Mouse (Mus musculus): ENCODE data around the gene Gm11554. TPM values are rescaled to one million over a fixed set of nuclear protein-coding genes. Genes with fewer than 3 reads are reported as not detected.
"Not testable (repeated sequence)": the region's sequence is repeated elsewhere in the genome, so short reads cannot be mapped to it uniquely, and the experiment has no call there.

Gene Gm11554
- not detected in 2 replicates for polyA plus RNA-seq (2012; ENCODE audit: insufficient read depth, low replicate concordance)

- H3K27me3 ChIP-seq (replicated peaks); H3K9me3 ChIP-seq; H3K36me3 ChIP-seq (replicated peaks; ENCODE audit: low read length); H3K4me3 ChIP-seq (replicated peaks); H3K4me1 ChIP-seq: not testable (repeated sequence)
Measured at GRCm38 (mm10) chr11:99804346-99804745, at the start of gene Gm11554. Gene Gm11554, minus strand, starts transcription at chr11:99804446.

GRCm38 (mm10) chr11:99851508-99851907 lies 47.3 kb upstream of the Gm11554 start, which contains the start of gene Krtap4-16:
Gene Krtap4-16, minus strand, starts transcription at chr11:99851608.
- no peaks in the 10 kb centered on the region for H3K9me3 ChIP-seq
- H3K4me1 ChIP-seq, result no peaks in the 10 kb centered on the region
- no peak within 1 kb of the TSS for H3K4me3 ChIP-seq (replicated peaks)
- TF ChIP-seq FLI1 (IDR thresholded peaks at IDR 0.05; ENCODE audit: low read length) (no peak), GATA1 (IDR thresholded peaks at IDR 0.05; ENCODE audit: borderline replicate concordance, low read length) (no peak)
- no peaks in the 10 kb centered on the region for H3K36me3 ChIP-seq (replicated peaks; ENCODE audit: low read length)
- H3K27me3 ChIP-seq (replicated peaks), result no peaks in the 10 kb centered on the region

DNA sequence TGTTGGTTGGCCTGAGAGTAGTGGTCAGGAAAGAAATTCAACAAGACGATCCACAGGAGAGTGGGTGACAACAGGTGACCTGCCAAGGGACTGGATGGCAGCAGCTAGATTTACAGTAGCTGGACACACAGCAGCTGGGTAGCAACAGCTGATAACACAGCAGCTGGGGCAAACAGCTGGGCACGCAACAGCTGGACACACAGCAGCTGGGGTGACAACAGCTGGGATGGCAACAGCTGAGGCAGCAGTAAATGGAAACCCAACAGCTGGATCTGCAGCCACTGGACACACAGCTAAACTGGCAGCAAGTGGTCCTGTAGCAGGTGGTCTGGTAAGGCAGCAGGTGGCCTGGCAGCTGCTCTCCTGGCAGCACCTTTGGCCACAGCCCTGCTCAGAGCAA lies 42.5 kb upstream of the Gm11554 start:
- Histone ChIP-seq H3K4me3 (replicated peaks) (peak overlapping the region; percentile 14), H3K9me3 (no peaks in the 10 kb centered on the region), H3K4me1 (no peaks in the 10 kb centered on the region), H3K27me3 (replicated peaks) (no peaks in the 10 kb centered on the region), H3K36me3 (replicated peaks; ENCODE audit: low read length) (no peaks in the 10 kb centered on the region)
- TF ChIP-seq FLI1 (IDR thresholded peaks at IDR 0.05; ENCODE audit: low read length), result no peak
- no peak for TF ChIP-seq GATA1 (IDR thresholded peaks at IDR 0.05; ENCODE audit: borderline replicate concordance, low read length)

- no peak for TF ChIP-seq FLI1 (IDR thresholded peaks at IDR 0.05; ENCODE audit: low read length)
- TF ChIP-seq GATA1 (IDR thresholded peaks at IDR 0.05; ENCODE audit: borderline replicate concordance, low read length), result no peak
- Histone ChIP-seq H3K4me1 (no peaks in the 10 kb centered on the region), H3K4me3 (replicated peaks) (no peak overlapping the region), H3K27me3 (replicated peaks) (no peaks in the 10 kb centered on the region), H3K36me3 (replicated peaks; ENCODE audit: low read length) (no peaks in the 10 kb centered on the region), H3K9me3 (peaks cover 6% of the 10 kb centered on the region; the same call in 1 of the 2 replicates)
Measured at GRCm38 (mm10) chr11:99842185-99842584, 37.9 kb upstream of the Gm11554 start.

GRCm38 (mm10) chr11:99837966-99838365 lies 33.7 kb upstream of the Gm11554 start, which contains the start of gene 2300003K06Rik:
Gene 2300003K06Rik, minus strand, starts transcription at chr11:99838066.
- H3K36me3 ChIP-seq (replicated peaks; ENCODE audit: low read length), result no peaks in the 10 kb centered on the region
- H3K4me1 ChIP-seq, result no peaks in the 10 kb centered on the region
- H3K9me3 ChIP-seq, result peaks cover 9% of the 10 kb centered on the region; the same call in 1 of the 2 replicates
- H3K27me3 ChIP-seq (replicated peaks), result no peaks in the 10 kb centered on the region
- H3K4me3 ChIP-seq (replicated peaks), result peak within 1 kb of the TSS; percentile 53
- no peak for TF ChIP-seq GATA1 (IDR thresholded peaks at IDR 0.05; ENCODE audit: borderline replicate concordance, low read length)
- no peak for TF ChIP-seq FLI1 (IDR thresholded peaks at IDR 0.05; ENCODE audit: low read length)

- H3K4me1 ChIP-seq; H3K36me3 ChIP-seq (replicated peaks; ENCODE audit: low read length); H3K9me3 ChIP-seq; H3K27me3 ChIP-seq (replicated peaks): not testable (repeated sequence)
- peak within 1 kb of the TSS; percentile 14 for H3K4me3 ChIP-seq (replicated peaks)
Measured at GRCm38 (mm10) chr11:99815566-99815965, 11.3 kb upstream of the Gm11554 start, which contains the start of gene Gm11564. Gene Gm11564, minus strand, starts transcription at chr11:99815666.

GRCm38 (mm10) chr11:99809792-99810191 lies 5.5 kb upstream of the Gm11554 start, which contains the start of gene Krtap4-13:
Gene Krtap4-13, minus strand, starts transcription at chr11:99809892.
- H3K36me3 ChIP-seq (replicated peaks; ENCODE audit: low read length); H3K4me3 ChIP-seq (replicated peaks); H3K27me3 ChIP-seq (replicated peaks); H3K4me1 ChIP-seq; H3K9me3 ChIP-seq: not testable (repeated sequence)

- H3K36me3 ChIP-seq (replicated peaks; ENCODE audit: low read length); H3K9me3 ChIP-seq; H3K4me1 ChIP-seq; H3K27me3 ChIP-seq (replicated peaks); H3K4me3 ChIP-seq (replicated peaks): not testable (repeated sequence)
Measured at GRCm38 (mm10) chr11:99798832-99799231, 5.4 kb downstream of the Gm11554 start, which contains the start of gene Gm11569. Gene Gm11569, minus strand, starts transcription at chr11:99798932.

DNA sequence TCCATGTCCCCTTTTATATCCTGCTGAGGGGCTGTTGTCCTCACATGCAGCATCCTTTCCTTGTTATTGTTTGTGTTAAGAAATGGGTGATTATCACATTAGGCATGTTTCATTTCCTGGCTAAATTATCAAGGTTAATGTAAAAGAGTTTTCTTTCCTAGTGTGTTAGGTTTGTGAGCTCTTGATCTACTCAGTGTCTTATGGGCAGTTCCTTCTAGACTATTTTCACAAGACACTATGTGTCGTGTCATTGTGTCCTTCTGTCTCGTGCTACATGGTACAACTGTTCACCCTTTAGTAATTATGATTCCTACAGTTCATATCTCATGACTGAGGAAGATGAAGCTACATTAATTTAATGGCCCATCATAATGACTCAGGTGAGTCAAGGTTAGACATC lies 10.9 kb downstream of the Gm11554 start, which contains the start of gene Gm11596:
TSS of gene Gm11596 (minus strand) at position 101 of the 400 bp plus-strand sequence.
- no peak within 1 kb of the TSS for H3K4me3 ChIP-seq (replicated peaks)
- TF ChIP-seq GATA1 (IDR thresholded peaks at IDR 0.05; ENCODE audit: borderline replicate concordance, low read length) (no peak), FLI1 (IDR thresholded peaks at IDR 0.05; ENCODE audit: low read length) (no peak)
- H3K9me3 ChIP-seq, result no peaks in the 10 kb centered on the region
- H3K36me3 ChIP-seq (replicated peaks; ENCODE audit: low read length), result no peaks in the 10 kb centered on the region
- H3K27me3 ChIP-seq (replicated peaks), result no peaks in the 10 kb centered on the region
- H3K4me1 ChIP-seq, result no peaks in the 10 kb centered on the region

- not testable (repeated sequence) for H3K4me3 ChIP-seq (replicated peaks); H3K36me3 ChIP-seq (replicated peaks; ENCODE audit: low read length); H3K4me1 ChIP-seq; H3K27me3 ChIP-seq (replicated peaks); H3K9me3 ChIP-seq
Measured at GRCm38 (mm10) chr11:99784900-99785299, 19.3 kb downstream of the Gm11554 start, which contains the start of gene Krtap4-9. Gene Krtap4-9, plus strand, starts transcription at chr11:99785200.

GRCm38 (mm10) chr11:99780604-99781003 lies 23.6 kb downstream of the Gm11554 start, which contains the start of gene Krtap4-8:
Gene Krtap4-8, minus strand, starts transcription at chr11:99780704.
- H3K9me3 ChIP-seq, result no peaks in the 10 kb centered on the region
- no peaks in the 10 kb centered on the region for H3K36me3 ChIP-seq (replicated peaks; ENCODE audit: low read length)
- no peak for TF ChIP-seq FLI1 (IDR thresholded peaks at IDR 0.05; ENCODE audit: low read length)
- no peak for TF ChIP-seq GATA1 (IDR thresholded peaks at IDR 0.05; ENCODE audit: borderline replicate concordance, low read length)
- no peaks in the 10 kb centered on the region for H3K4me1 ChIP-seq
- H3K4me3 ChIP-seq (replicated peaks), result no peak within 1 kb of the TSS
- H3K27me3 ChIP-seq (replicated peaks), result no peaks in the 10 kb centered on the region
